Mouse (Mus musculus) limb, embryonic 12.5 days (tissue): ENCODE data around the gene Hint1. TPM values are rescaled to one million over a fixed set of nuclear protein-coding genes. Genes with fewer than 3 reads are reported as not detected.

ENCODE experiments used
- ATAC-seq: fragments of 200-750 bp; cut with Nextera tagmentation; 2 replicates; pipeline ENCODE4 v1.8.0; 2017; ENCODE audit warnings: low read depth, moderate TSS enrichment; ENCODE audit not compliant: insufficient number of reproducible peaks, insufficient read depth, low FRiP score, low TSS enrichment
- H3K27ac ChIP-seq: fragments of 300-500 bp; sonication (generic); 2 replicates; pipeline ENCODE4 v1.5.1; 2016; ENCODE audit warnings: mild to moderate bottlenecking, moderate library complexity
- H3K27me3 ChIP-seq: fragments of 300-500 bp; sonication (generic); 2 replicates; pipeline ENCODE4 v1.6.1; 2016; ENCODE audit warnings: mild to moderate bottlenecking, moderate library complexity
- H3K36me3 ChIP-seq: fragments of 300-500 bp; sonication (generic); 2 replicates; pipeline ENCODE4 v1.6.1; 2016; ENCODE audit warnings: mild to moderate bottlenecking, moderate library complexity
- H3K4me1 ChIP-seq: fragments of 300-500 bp; sonication (generic); replicated peaks from 2 replicates; pipeline ENCODE4 v1.6.1; 2016
- H3K4me2 ChIP-seq: fragments of 300-500 bp; sonication (generic); 2 replicates; pipeline ENCODE4 v1.6.1; 2016; ENCODE audit warnings: mild to moderate bottlenecking, moderate library complexity
- H3K4me3 ChIP-seq: fragments of 300-500 bp; sonication (generic); replicated peaks from 2 replicates; pipeline ENCODE4 v1.5.1; 2016; ENCODE audit warnings: mild to moderate bottlenecking
- H3K9ac ChIP-seq: fragments of 300-500 bp; sonication (generic); replicated peaks from 2 replicates; pipeline ENCODE4 v1.6.1; 2016; ENCODE audit warnings: mild to moderate bottlenecking, moderate library complexity
- H3K9me3 ChIP-seq: fragments of 300-500 bp; sonication (generic); 2 replicates; pipeline ENCODE4 v1.6.1; 2016; ENCODE audit warnings: mild to moderate bottlenecking, moderate library complexity
- WGBS: fragments of 180-500 bp; shearing (Covaris S2); methylation state at CpG from one replicate; pipeline ENCODE4 v1.1.7; 2016; 5-methylcytosine and 5-hydroxymethylcytosine counted together
- polyA plus RNA-seq: library from polyadenylated mRNA; unstranded; fragments of >200 nt; fragmentation: Nextera tagmentation; extraction: Ambion mirVana; gene quantifications from 2 replicates; pipeline ENCODE4 v1.2.1, GENCODE M21; 2016

Gene Hint1
- 678 and 697 TPM in 2 replicates for polyA plus RNA-seq

GRCm38 (mm10) chr11:54866119-54867048, at the start of gene Hint1:
TSS of gene Hint1 (plus strand) at chr11:54866383.
- Histone ChIP-seq H3K9me3 (no peaks in the 10 kb centered on the region), H3K4me1 (peaks cover 17% of the 10 kb centered on the region), H3K27me3 (no peaks in the 10 kb centered on the region), H3K9ac (peak within 1 kb of the TSS; percentile 98), H3K4me3 (peak within 1 kb of the TSS; percentile 92), H3K36me3 (peaks cover 24% of the 10 kb centered on the region), H3K4me2 (peak within 1 kb of the TSS; percentile 66), H3K27ac (peak within 1 kb of the TSS; percentile 91)
- under 1% methylated on average over 107 of the region's 107 CpGs for WGBS
- peak; percentile 67 for ATAC-seq

GRCm38 (mm10) chr11:54817449-54817848, 48.7 kb upstream of the Hint1 start:
- Histone ChIP-seq H3K36me3 (no peaks in the 10 kb centered on the region), H3K4me1 (no peaks in the 10 kb centered on the region), H3K9me3 (no peaks in the 10 kb centered on the region), H3K4me2 (no peak overlapping the region), H3K27ac (no peak overlapping the region), H3K27me3 (no peaks in the 10 kb centered on the region), H3K4me3 (no peak overlapping the region), H3K9ac (no peak overlapping the region)
- WGBS, result 71% methylated on average over 4 of the region's 4 CpGs
- ATAC-seq, result no peak

- Histone ChIP-seq H3K4me3 (no peak overlapping the region), H3K27ac (no peak overlapping the region), H3K4me1 (no peaks in the 10 kb centered on the region), H3K9me3 (0 out of 2 replicates have a peak, but pooled peaks cover 5% of the 10 kb centered on the region), H3K4me2 (no peak overlapping the region), H3K36me3 (no peaks in the 10 kb centered on the region), H3K9ac (no peak overlapping the region), H3K27me3 (no peaks in the 10 kb centered on the region)
- WGBS, result 70% methylated on average over 7 of the region's 7 CpGs
- no peak for ATAC-seq
Observed at GRCm38 (mm10) chr11:54819489-54819888, 46.7 kb upstream of the Hint1 start.

- 84% methylated on average over 4 of the region's 4 CpGs for WGBS
- ATAC-seq, result no peak
- no peaks in the 10 kb centered on the region for H3K4me1 ChIP-seq
- no peak overlapping the region for H3K4me2 ChIP-seq
- H3K36me3 ChIP-seq, result no peaks in the 10 kb centered on the region
- no peak overlapping the region for H3K9ac ChIP-seq
- no peaks in the 10 kb centered on the region for H3K27me3 ChIP-seq
- no peak overlapping the region for H3K4me3 ChIP-seq
- no peak overlapping the region for H3K27ac ChIP-seq
- peaks cover 14% of the 10 kb centered on the region for H3K9me3 ChIP-seq
Observed at GRCm38 (mm10) chr11:54823467-54823866, 42.7 kb upstream of the Hint1 start.

GRCm38 (mm10) chr11:54825774-54826173, 40.4 kb upstream of the Hint1 start:
- H3K27ac ChIP-seq, result no peak overlapping the region
- no peak overlapping the region for H3K9ac ChIP-seq
- H3K4me3 ChIP-seq, result no peak overlapping the region
- H3K4me2 ChIP-seq, result no peak overlapping the region
- H3K9me3 ChIP-seq, result peaks cover 14% of the 10 kb centered on the region
- 80% methylated on average over 4 of the region's 4 CpGs for WGBS
- no peak for ATAC-seq
- H3K36me3 ChIP-seq, result no peaks in the 10 kb centered on the region
- no peaks in the 10 kb centered on the region for H3K27me3 ChIP-seq
- H3K4me1 ChIP-seq, result no peaks in the 10 kb centered on the region

- H3K27ac ChIP-seq, result no peak overlapping the region
- ATAC-seq, result no peak
- peaks cover 14% of the 10 kb centered on the region for H3K9me3 ChIP-seq
- WGBS, result 92% methylated on average over 8 of the region's 8 CpGs
- no peaks in the 10 kb centered on the region for H3K36me3 ChIP-seq
- H3K27me3 ChIP-seq, result no peaks in the 10 kb centered on the region
- H3K9ac ChIP-seq, result no peak overlapping the region
- no peak overlapping the region for H3K4me3 ChIP-seq
- H3K4me1 ChIP-seq, result no peaks in the 10 kb centered on the region
- H3K4me2 ChIP-seq, result no peak overlapping the region
Observed at GRCm38 (mm10) chr11:54826819-54827218, 39.4 kb upstream of the Hint1 start.

GRCm38 (mm10) chr11:54833833-54834232, 32.4 kb upstream of the Hint1 start:
- WGBS, result 85% methylated on average over 4 of the region's 4 CpGs
- no peak overlapping the region for H3K9ac ChIP-seq
- no peaks in the 10 kb centered on the region for H3K9me3 ChIP-seq
- H3K4me1 ChIP-seq, result no peaks in the 10 kb centered on the region
- H3K4me2 ChIP-seq, result no peak overlapping the region
- ATAC-seq, result no peak
- H3K36me3 ChIP-seq, result no peaks in the 10 kb centered on the region
- no peak overlapping the region for H3K27ac ChIP-seq
- no peaks in the 10 kb centered on the region for H3K27me3 ChIP-seq
- H3K4me3 ChIP-seq, result no peak overlapping the region

- no peak for ATAC-seq
- no peak overlapping the region for H3K27ac ChIP-seq
- H3K9me3 ChIP-seq, result no peaks in the 10 kb centered on the region
Observed at GRCm38 (mm10) chr11:54834596-54834995, 31.6 kb upstream of the Hint1 start.

GRCm38 (mm10) chr11:54836106-54836505, 30.1 kb upstream of the Hint1 start:
- H3K4me3 ChIP-seq, result no peak overlapping the region
- ATAC-seq, result no peak
- WGBS, result 78% methylated on average over 9 of the region's 9 CpGs

More at GRCm38 (mm10) chr11:54834596-54834995, 31.6 kb upstream of the Hint1 start:
- H3K4me1 ChIP-seq, result no peaks in the 10 kb centered on the region
- H3K36me3 ChIP-seq, result no peaks in the 10 kb centered on the region
- no peak overlapping the region for H3K9ac ChIP-seq
- no peak overlapping the region for H3K4me3 ChIP-seq
- no peaks in the 10 kb centered on the region for H3K27me3 ChIP-seq
- H3K4me2 ChIP-seq, result no peak overlapping the region
- WGBS, result 56% methylated on average over 2 of the region's 2 CpGs

GRCm38 (mm10) chr11:54839696-54840095, 26.5 kb upstream of the Hint1 start:
- Histone ChIP-seq H3K27ac (no peak overlapping the region), H3K9ac (no peak overlapping the region), H3K4me3 (no peak overlapping the region), H3K9me3 (no peaks in the 10 kb centered on the region), H3K36me3 (no peaks in the 10 kb centered on the region), H3K27me3 (no peaks in the 10 kb centered on the region), H3K4me1 (no peaks in the 10 kb centered on the region), H3K4me2 (no peak overlapping the region)
- WGBS, result 83% methylated on average over 4 of the region's 4 CpGs
- no peak for ATAC-seq

More at GRCm38 (mm10) chr11:54836106-54836505, 30.1 kb upstream of the Hint1 start:
- H3K36me3 ChIP-seq, result no peaks in the 10 kb centered on the region
- no peak overlapping the region for H3K27ac ChIP-seq
- H3K27me3 ChIP-seq, result no peaks in the 10 kb centered on the region
- H3K4me2 ChIP-seq, result no peak overlapping the region
- no peak overlapping the region for H3K9ac ChIP-seq
- H3K9me3 ChIP-seq, result no peaks in the 10 kb centered on the region
- H3K4me1 ChIP-seq, result no peaks in the 10 kb centered on the region

GRCm38 (mm10) chr11:54840891-54841290, 25.3 kb upstream of the Hint1 start:
- no peak overlapping the region for H3K27ac ChIP-seq
- ATAC-seq, result no peak
- no peak overlapping the region for H3K9ac ChIP-seq

More at GRCm38 (mm10) chr11:54840891-54841290, 25.3 kb upstream of the Hint1 start:
- Histone ChIP-seq H3K27me3 (no peaks in the 10 kb centered on the region), H3K4me2 (no peak overlapping the region), H3K9me3 (no peaks in the 10 kb centered on the region), H3K4me3 (no peak overlapping the region), H3K4me1 (no peaks in the 10 kb centered on the region), H3K36me3 (no peaks in the 10 kb centered on the region)
- WGBS, result 90% methylated on average over 11 of the region's 11 CpGs
